Mouse (Mus musculus) CH12.LX (cell line): ENCODE measurements around the gene Otogl. TPM values are rescaled to one million over a fixed set of nuclear protein-coding genes. Genes with fewer than 3 reads are reported as not detected.

Experiments
- DNase-seq: peaks from one replicate; pipeline ENCODE4 v3.0.0-alpha.2; 2013; ENCODE audit errors: extremely low read depth
- H3K27ac ChIP-seq: 2 replicates; pipeline ENCODE4 v1.5.1; 2012; ENCODE audit warnings: low read depth, mild to moderate bottlenecking, control low read depth, moderate library complexity; ENCODE audit not compliant: insufficient read depth
- H3K27me3 ChIP-seq: replicated peaks from 2 replicates; pipeline ENCODE3; 2012; ENCODE audit warnings: inconsistent platforms
- H3K36me3 ChIP-seq, 2 experiments: replicated peaks in 1 of 2; 2 replicates each; pipeline versions ENCODE3 to v1.6.1; 2012; ENCODE audit warnings: inconsistent platforms in 1 of 2, low read length in 1 of 2, mild to moderate bottlenecking in 1 of 2, mixed read lengths in 1 of 2, moderate library complexity in 1 of 2; ENCODE audit not compliant: control insufficient read depth in 1 of 2, insufficient read depth in 1 of 2
- H3K4me1 ChIP-seq, 2 experiments: 2 replicates each; pipeline ENCODE4 v1.6.1; 2012; ENCODE audit warnings: inconsistent platforms in 1 of 2, moderate library complexity in 1 of 2; ENCODE audit not compliant: insufficient read depth in 2 of 2, control insufficient read depth in 1 of 2
- H3K4me2 ChIP-seq: 2 replicates; pipeline ENCODE4 v1.6.1; 2012; ENCODE audit warnings: low read depth, mild to moderate bottlenecking, control low read depth; ENCODE audit not compliant: poor library complexity, insufficient read depth, severe bottlenecking
- H3K4me3 ChIP-seq, 3 experiments: fragments of 150-350 bp in 1 of 3; sonication (generic) in 1 of 3; replicated peaks in 1 of 3; 2 replicates each; pipeline versions ENCODE3 to v1.5.1; 2011 to 2012; ENCODE audit warnings: low read depth in 2 of 3, low read length in 2 of 3, mild to moderate bottlenecking in 2 of 3, moderate library complexity in 2 of 3, control low read depth in 1 of 3, improper control_type of control experiment in 1 of 3, inconsistent platforms in 1 of 3, mixed read lengths in 1 of 3; ENCODE audit not compliant: poor library complexity in 1 of 3
- H3K79me2 ChIP-seq: replicated peaks from 2 replicates; pipeline ENCODE4 v1.6.1; 2012; ENCODE audit warnings: mild to moderate bottlenecking, moderate library complexity; ENCODE audit not compliant: control insufficient read depth, poor library complexity, insufficient read depth, severe bottlenecking; ENCODE audit errors: extremely low read depth
- H3K9ac ChIP-seq: 2 replicates; pipeline ENCODE4 v1.6.1; 2012; ENCODE audit warnings: low read depth, mild to moderate bottlenecking, control low read depth, moderate library complexity; ENCODE audit not compliant: insufficient read depth
- H3K9me3 ChIP-seq: replicated peaks from 2 replicates; pipeline ENCODE3; 2012; ENCODE audit warnings: low read length, inconsistent platforms, mixed read lengths
- BHLHE40 ChIP-seq: IDR thresholded peaks from 2 replicates; pipeline ENCODE4 v1.6.1; 2011; ENCODE audit warnings: mild to moderate bottlenecking, low read depth, low read length, improper control_type of control experiment
- CTCF ChIP-seq, 2 experiments: IDR thresholded peaks in 1 of 2; conservative IDR thresholded peaks in 1 of 2; 2 replicates each; pipeline ENCODE4 v1.5.1; 2011 to 2012; ENCODE audit warnings: low read depth in 2 of 2, low read length in 2 of 2, improper control_type of control experiment in 1 of 2, inconsistent platforms in 1 of 2, mild to moderate bottlenecking in 1 of 2, moderate library complexity in 1 of 2
- EP300 ChIP-seq: IDR thresholded peaks from 2 replicates; pipeline ENCODE4 v1.6.1; 2011; ENCODE audit warnings: low read length, improper control_type of control experiment
- ETS1 ChIP-seq: conservative IDR thresholded peaks from 2 replicates; pipeline ENCODE4 v1.6.1; 2012; ENCODE audit warnings: low read depth, mild to moderate bottlenecking, inconsistent platforms, low read length, improper control_type of control experiment, moderate library complexity
- HCFC1 ChIP-seq: IDR thresholded peaks from 2 replicates; pipeline ENCODE4 v1.6.1; 2012; ENCODE audit warnings: low read depth, mild to moderate bottlenecking, inconsistent platforms, low read length, improper control_type of control experiment
- IRF4 ChIP-seq: IDR thresholded peaks from 2 replicates; pipeline ENCODE4 v1.6.1; 2014; ENCODE audit warnings: low read depth, mild to moderate bottlenecking, inconsistent platforms, low read length, improper control_type of control experiment
- JUN ChIP-seq: IDR thresholded peaks from 2 replicates; pipeline ENCODE4 v1.6.1; 2011; ENCODE audit warnings: low read depth, mild to moderate bottlenecking, low read length, improper control_type of control experiment, moderate library complexity; ENCODE audit not compliant: insufficient read depth
- JUND ChIP-seq: conservative IDR thresholded peaks from 2 replicates; pipeline ENCODE4 v1.6.1; 2011; ENCODE audit warnings: low read depth, low read length, improper control_type of control experiment
- MAFK ChIP-seq: IDR thresholded peaks from 2 replicates; pipeline ENCODE4 v1.6.1; 2011; ENCODE audit warnings: low read length, improper control_type of control experiment; ENCODE audit not compliant: insufficient replicate concordance
- MAX ChIP-seq: IDR thresholded peaks from 2 replicates; pipeline ENCODE4 v1.6.1; 2011; ENCODE audit warnings: low read length, improper control_type of control experiment
- MAZ ChIP-seq: IDR thresholded peaks from 2 replicates; pipeline ENCODE4 v1.6.1; 2012; ENCODE audit warnings: low read depth, mild to moderate bottlenecking, inconsistent platforms, low read length, improper control_type of control experiment, moderate library complexity
- MEF2A ChIP-seq: IDR thresholded peaks from 2 replicates; pipeline ENCODE4 v1.6.1; 2014; ENCODE audit warnings: low read depth, mild to moderate bottlenecking, inconsistent platforms, low read length, improper control_type of control experiment, borderline replicate concordance
- NRF1 ChIP-seq: IDR thresholded peaks from 2 replicates; pipeline ENCODE4 v1.6.1; 2014; ENCODE audit warnings: low read depth, mild to moderate bottlenecking, inconsistent platforms, low read length, improper control_type of control experiment, moderate library complexity
- POLR2AphosphoS2 ChIP-seq: IDR thresholded peaks from 2 replicates; pipeline ENCODE4 v1.6.1; 2011; ENCODE audit warnings: low read depth, low read length, improper control_type of control experiment
- RAD21 ChIP-seq: IDR thresholded peaks from 2 replicates; pipeline ENCODE4 v1.6.1; 2011; ENCODE audit warnings: low read depth, mild to moderate bottlenecking, low read length, improper control_type of control experiment, moderate library complexity
- RCOR1 ChIP-seq: conservative IDR thresholded peaks from 2 replicates; pipeline ENCODE4 v1.6.1; 2012; ENCODE audit warnings: low read depth, mild to moderate bottlenecking, inconsistent platforms, low read length, improper control_type of control experiment
- SIN3A ChIP-seq: IDR thresholded peaks from 2 replicates; pipeline ENCODE4 v1.6.1; 2012; ENCODE audit warnings: low read length, improper control_type of control experiment, inconsistent platforms
- SMC3 ChIP-seq: IDR thresholded peaks from 2 replicates; pipeline ENCODE4 v1.6.1; 2011; ENCODE audit warnings: low read depth, low read length, improper control_type of control experiment
- TBP ChIP-seq: conservative IDR thresholded peaks from 2 replicates; pipeline ENCODE4 v1.6.1; 2011; ENCODE audit warnings: low read depth, low read length, improper control_type of control experiment
- TCF12 ChIP-seq: IDR thresholded peaks from 2 replicates; pipeline ENCODE4 v1.6.1; 2014; ENCODE audit warnings: low read depth, mild to moderate bottlenecking, inconsistent platforms, low read length, improper control_type of control experiment
- ZC3H11A ChIP-seq: IDR thresholded peaks from 2 replicates; pipeline ENCODE4 v1.6.1; 2012; ENCODE audit warnings: low read depth, mild to moderate bottlenecking, inconsistent platforms, low read length, improper control_type of control experiment
- ZKSCAN1 ChIP-seq: IDR thresholded peaks from 2 replicates; pipeline ENCODE4 v1.6.1; 2012; ENCODE audit warnings: low read depth, inconsistent platforms, low read length, improper control_type of control experiment, borderline replicate concordance
- ZMIZ1 ChIP-seq: IDR thresholded peaks from 2 replicates; pipeline ENCODE4 v1.6.1; 2012; ENCODE audit warnings: low read depth, mild to moderate bottlenecking, inconsistent platforms, low read length, improper control_type of control experiment
- ZNF384 ChIP-seq: IDR thresholded peaks from 2 replicates; pipeline ENCODE4 v1.6.1; 2012; ENCODE audit warnings: low read depth, low read length, improper control_type of control experiment, inconsistent platforms
- dilution Hi-C: fragments of 300-500 bp; cut with MboI; formaldehyde crosslinking; loops from 2 replicates; pipeline ENCODE4 v1.14.3; 2020; ENCODE audit warnings: low sequenced_read_pairs; ENCODE audit not compliant: extremely low pct_unique_long_range_greater_than_20kb, extremely low pct_ligation_motif_present
- in situ Hi-C: fragments of 300-500 bp; cut with MboI; formaldehyde crosslinking; loops from 3 replicates; pipeline ENCODE4 v1.14.3; 2019; ENCODE audit warnings: low sequenced_read_pairs, low pct_ligation_motif_present, low pct_unique_long_range_greater_than_20kb, mixed read lengths
- polyA plus RNA-seq: library from polyadenylated mRNA; unstranded; fragments of >175 nt; gene quantifications from 2 replicates; pipeline ENCODE4 v1.2.1, GENCODE M21; 2012; ENCODE audit warnings: low read depth; ENCODE audit not compliant: insufficient read length
- total RNA-seq, 2 experiments: library from RNA; depleted of rRNA; stranded (reverse); fragments of 300-350 nt in 1 of 2; fragments of >200 nt in 1 of 2; gene quantifications; 2 replicates each; pipeline ENCODE4 v1.2.3; 2012 to 2014

Gene Otogl
- total and polyA plus RNA-seq, 3 experiments: 1.1 to 3.2 (median 2.1) TPM

DNA sequence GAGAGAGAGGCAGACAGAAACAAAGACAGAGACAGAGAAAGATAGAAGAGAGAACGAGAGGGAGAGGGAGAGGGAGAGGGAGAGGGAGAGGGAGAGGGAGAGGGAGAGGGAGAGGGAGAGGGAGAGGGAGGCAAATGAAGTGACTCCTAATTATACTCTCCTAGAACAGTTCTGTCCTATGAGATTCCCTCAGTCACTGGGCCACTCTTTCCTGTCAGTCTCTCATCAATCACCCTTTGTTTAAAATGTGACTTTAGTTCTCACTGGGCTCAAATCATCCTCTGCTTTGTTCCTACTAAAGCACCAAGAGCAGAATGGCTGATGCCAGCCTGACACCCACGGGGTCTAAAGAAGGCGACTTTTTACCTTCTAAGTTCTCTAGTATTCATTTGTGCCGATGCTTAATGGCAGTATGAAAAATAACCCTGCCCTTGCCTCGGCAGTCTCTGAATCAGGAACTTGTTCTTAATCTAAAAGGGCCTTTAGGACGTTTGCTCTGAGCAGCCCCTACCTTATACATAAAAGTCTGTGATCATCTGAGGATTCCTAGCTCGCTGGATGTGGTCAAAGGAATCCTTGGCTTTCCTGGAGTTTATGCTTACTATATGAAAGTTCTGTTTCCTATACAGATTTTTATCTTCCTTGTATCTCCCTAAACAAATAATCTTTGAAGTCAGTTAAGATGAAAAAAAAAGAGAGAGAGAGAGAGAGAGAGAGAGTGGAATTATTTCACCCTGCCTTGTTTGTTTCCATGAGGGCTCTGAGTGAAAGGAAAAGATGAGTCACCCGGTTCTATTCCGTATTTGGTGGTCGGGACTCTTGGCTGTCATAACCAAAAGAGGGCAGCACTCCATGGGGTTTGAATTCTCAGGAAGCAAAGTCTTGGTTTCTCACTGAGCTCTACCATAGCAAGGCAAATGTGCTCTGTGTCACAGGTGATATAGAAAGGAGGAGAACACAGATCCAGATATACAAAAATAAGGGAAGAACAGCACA, 20.2 kb upstream of the Otogl start:
- Histone ChIP-seq H3K79me2 (no peaks in the 10 kb centered on the region), H3K27ac (no peak overlapping the region), H3K9ac (no peak overlapping the region), H3K4me1 (peaks cover 0 to 23% of the 10 kb centered on the region in 2 experiments; a peak in 2 of 4 replicates), H3K4me3 (no peak overlapping the region), H3K4me2 (no peak overlapping the region; the same call in none of the 2 replicates), H3K36me3 (no peaks in the 10 kb centered on the region), H3K9me3 (no peaks in the 10 kb centered on the region), H3K27me3 (no peaks in the 10 kb centered on the region)
- peak; percentile 90 for DNase-seq
- in situ Hi-C loops: loop anchor here (25.0 kb wide), 2 partner anchors 355 to 505 kb away; no protein-coding TSS in a partner anchor
- TF ChIP-seq RCOR1 (peak; percentile 60; the same call in 1 of the 2 replicates), ETS1 (peak; percentile 86), POLR2AphosphoS2 (no peak), MAX (0 out of 2 replicates have a peak, but pooled peaks have one; percentile 36), SIN3A (peak; percentile 50; the same call in 1 of the 2 replicates), RAD21 (peak; percentile 71), MAFK (no peak), ZNF384 (peak; percentile 94), NRF1 (no peak), JUN (peak; percentile 97), ZKSCAN1 (no peak), TCF12 (peak; percentile 41; the same call in 1 of the 2 replicates), MAZ (0 out of 2 replicates have a peak, but pooled peaks have one; percentile 46), JUND (peak; percentile 100), EP300 (peak; percentile 97), IRF4 (peak; percentile 84), ZMIZ1 (no peak), CTCF (conservative IDR thresholded peaks at IDR 0.05 in 1 of 2, IDR thresholded peaks at IDR 0.05 in 1 of 2; ENCODE audit: low read depth in 2 of 2, low read length in 2 of 2) (peak in 1 of 2 experiments; percentile 69; a peak in 2 of 4 replicates), HCFC1 (peak; percentile 25; the same call in 1 of the 2 replicates), ZC3H11A (no peak), MEF2A (peak; percentile 82; the same call in 1 of the 2 replicates), TBP (no peak), BHLHE40 (peak; percentile 43; the same call in 1 of the 2 replicates), SMC3 (peak; percentile 56)
- dilution Hi-C loops: no loop called here
